Mouse (Mus musculus): ENCODE measurements around the gene Fth1.
"Not testable (repeated sequence)": the region's sequence is repeated elsewhere in the genome, so short reads cannot be mapped to it uniquely, and the experiment has no call there.

The Fth1 gene

DNA sequence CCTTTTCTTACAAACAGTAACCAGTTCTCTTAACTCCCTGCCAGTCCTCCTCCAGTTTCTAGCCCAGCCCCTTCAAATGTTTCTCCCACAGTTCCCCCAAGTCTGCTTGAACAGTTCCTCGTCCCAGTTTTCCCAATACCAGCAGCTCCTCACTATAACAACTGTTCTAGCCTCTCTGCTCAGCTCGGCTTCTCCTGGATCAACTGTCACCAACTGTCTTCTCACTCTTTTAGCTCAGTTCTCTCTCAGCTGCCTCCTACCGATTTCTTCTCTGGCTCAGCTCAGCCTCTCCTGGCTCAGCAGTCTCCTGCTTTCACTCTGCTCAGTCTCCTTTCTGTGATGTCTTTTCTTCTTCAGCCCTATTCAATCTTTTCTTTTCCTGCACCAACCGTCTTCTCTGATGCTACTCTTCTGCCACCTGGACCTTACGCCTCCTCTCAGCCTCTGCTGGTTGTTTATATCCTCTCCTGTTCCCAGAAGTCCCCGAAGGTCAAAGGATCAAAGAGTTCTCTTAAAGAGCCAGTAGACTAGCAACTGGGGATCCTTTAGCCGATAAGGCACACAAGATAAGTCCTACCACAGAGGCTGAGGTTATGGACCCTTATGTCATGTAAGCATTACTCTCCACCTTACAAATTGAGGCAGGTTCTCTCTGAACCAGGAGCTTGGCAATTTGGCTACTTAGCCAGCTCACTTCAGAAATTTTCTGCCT, 16.0 kb upstream of the Fth1 start:
- no peak for DNase-seq

DNA sequence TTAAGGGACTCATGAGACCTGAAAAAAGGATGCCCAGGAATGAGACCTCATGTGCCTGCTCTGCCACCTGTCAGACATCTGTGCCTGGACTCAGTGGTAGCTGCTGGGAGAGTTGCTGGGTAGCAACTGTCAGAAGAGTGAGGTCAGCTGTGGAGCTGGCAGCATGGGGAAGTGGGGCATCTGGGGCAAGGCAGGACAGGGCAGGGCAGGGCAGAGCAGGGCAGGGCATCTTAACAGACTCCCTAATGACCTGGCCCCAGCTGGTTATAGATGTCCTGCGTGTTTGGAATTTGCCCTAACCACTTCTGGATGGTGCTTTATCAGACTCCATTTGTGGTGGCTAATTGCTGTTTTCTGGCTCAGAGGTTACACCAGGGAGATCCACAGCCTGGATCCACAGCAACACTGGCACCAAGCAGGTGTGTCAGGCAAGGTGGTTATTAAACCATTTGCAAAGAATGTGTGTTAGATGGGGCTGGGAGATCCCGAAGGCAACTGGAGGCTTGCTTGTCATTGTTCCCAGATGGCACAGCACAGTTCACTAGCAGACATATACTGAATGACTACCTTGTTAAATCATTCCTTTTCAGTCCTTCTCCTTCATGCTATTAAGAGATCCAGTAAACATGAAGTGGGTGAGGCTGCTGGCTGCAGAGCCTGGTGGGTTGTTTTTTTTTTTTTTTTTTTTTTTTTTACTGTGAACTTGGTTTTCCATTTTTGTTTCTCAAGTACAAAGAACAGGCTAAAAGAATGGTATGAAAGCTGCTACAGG, 14.1 kb upstream of the Fth1 start:
- no peak for DNase-seq

DNA sequence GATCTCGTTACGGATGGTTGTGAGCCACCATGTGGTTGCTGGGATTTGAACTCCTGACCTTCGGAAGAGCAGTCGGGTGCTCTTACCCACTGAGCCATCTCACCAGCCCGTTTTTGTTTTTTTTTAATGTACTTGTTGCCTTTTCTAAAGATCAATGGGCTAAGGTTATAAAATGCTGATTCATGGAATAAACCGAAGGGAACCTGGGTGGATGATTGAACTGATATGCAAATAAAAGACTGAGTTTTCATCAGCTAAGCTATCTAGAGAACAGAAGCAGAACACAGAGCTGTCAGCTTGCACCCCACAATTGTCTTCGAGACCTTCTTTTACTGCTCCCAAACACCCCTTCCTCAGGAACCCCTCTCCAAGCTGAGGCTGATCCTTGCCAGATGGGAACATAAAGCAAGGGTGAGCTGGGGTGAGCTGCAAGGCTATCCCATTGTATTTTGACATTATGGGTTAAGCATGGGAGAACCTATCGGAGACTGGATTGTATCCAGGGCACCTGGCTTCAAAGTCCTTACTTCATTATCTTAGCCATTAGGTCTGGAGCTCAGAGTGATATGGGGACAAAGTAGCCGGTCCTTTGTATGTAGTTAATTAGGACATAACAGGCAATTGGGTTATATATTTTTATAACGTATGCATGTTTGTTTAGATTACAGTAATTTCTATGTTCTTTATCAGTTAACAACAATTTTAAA, 12.2 kb upstream of the Fth1 start:
- DNase-seq = no peak

DNA sequence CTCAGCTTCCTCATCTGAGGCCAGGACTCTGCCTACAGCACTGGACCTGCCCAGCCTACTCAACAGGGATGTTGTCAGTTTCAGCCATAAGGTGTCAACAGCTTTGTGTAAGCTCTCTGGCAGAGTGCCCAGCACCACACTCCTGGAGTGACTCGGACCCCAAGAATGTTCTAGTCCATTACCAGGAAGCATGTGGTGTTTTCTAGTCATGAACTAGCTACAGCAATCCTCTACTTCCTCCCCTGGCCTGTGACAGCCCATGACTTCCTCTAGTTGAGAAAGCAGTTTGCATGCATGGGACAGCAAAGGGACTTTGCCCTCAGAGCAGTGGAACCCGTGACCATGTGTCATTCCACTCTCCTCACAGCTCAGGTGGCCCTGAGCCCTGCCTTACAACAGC, 5.5 kb upstream of the Fth1 start:
- DNase-seq = not testable (repeated sequence)

DNA sequence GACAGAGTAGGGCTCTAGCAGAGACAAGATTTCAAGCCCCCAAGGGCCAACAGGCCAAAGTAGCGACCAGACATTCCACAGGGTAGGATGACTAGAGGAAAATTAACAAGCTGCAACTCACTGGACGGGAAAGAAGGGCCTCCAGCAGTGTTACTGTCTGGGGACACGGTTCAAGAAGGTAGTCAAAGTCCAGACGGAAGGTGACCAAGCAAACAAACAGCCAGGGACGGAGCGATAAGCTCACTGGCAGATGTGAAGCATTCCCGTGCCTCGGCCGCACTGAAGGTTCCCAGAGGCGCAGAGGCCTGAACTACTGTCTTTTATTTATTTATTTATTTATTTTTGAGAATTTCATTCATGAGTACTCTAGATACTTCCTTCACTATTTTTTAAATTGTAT, 3.3 kb upstream of the Fth1 start:
- DNase-seq = no peak

DNA sequence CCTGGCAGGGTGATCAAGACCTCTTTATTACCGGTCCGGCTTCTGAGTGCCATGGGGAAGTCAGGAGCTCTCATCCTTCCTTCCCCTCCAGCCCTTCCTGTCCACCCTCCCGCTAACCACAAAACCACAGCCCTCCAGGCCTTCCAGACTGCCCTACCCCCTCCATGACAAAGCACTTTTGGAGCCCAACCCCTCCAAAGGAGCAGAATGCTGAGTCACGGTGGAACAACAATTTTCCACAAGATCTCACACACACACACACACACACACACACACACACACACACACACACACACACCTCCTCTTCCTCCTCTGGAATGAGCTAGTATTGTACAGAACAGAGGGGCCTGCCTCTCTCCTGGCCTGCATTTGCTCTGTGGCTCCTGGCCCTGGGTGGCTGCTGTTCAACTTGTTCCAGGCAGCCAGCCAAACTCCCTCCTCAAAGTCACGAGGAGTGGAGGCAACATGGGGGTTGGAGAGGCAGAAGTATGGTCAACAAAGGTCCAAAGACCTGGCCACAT, 1.9 kb upstream of the Fth1 start:
- DNase-seq = no peak

DNA sequence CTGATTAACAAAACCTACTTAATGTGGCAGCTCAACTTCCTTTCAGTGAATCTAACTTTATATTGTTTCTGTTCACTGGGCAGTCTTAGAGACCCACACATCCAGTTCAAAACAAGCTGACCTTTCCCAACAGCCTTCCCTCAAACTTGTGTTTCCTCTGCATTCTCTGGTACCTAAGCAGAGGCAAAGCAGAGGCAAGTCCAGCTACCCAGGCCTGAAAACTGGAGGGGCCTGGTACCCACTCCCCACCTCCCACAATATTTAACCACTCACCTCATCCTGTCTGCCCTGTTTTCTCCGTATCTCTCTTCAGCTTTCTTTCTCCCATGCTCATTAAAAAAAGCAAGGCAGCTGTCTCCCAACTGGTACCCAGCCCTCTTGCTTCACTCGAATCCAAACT, 1.2 kb upstream of the Fth1 start:
- no peak for DNase-seq

DNA sequence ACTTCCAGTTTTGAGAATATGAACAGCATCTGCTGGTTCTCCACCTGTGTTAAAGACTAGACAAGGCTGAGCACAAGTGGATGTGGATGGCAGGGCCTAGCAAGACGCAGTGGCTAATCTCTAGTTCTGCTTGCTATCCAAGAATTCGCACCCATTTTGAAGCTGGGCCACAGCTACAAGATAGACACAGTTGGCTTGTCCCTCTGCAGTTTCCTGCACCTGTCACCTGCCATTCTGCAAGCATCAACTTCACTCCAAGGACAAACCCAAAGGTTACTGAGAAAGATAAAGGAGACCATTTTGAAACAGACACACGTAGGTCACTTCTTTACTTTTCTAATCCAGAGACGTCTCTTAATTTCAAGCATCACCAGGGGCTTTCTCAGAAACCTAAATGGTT, 1.2 kb downstream of the Fth1 start:
- DNase-seq = no peak

DNA sequence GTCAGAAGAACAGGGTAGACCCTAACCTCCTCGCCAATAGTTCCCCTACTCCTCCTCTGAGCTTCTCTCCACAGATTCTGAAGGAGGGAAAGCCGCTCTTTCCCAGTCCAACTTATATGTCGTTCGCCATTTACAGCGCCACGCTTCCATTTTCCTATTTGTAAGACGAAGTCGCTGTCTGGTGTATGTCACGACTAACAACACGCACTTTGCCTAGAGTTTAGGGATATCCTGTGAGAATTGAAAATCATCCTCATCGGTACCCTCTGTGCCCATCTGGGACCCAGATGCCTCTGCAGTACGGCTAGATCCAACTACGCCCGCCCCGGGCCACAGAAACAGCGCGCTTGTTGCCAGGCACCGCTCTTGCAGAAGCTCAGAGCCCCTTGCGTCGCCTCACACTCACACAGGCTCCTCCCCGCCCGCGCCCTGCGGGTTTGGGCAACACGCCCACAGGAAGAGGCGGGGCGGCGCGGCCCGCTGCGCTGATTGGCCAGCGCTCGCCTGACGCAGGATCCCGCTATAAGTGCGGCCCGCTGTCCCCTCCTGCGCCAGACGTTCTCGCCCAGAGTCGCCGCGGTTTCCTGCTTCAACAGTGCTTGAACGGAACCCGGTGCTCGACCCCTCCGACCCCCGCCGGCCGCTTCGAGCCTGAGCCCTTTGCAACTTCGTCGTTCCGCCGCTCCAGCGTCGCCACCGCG, 1.9 kb downstream of the Fth1 start:
- peak; percentile 98 for DNase-seq

DNA sequence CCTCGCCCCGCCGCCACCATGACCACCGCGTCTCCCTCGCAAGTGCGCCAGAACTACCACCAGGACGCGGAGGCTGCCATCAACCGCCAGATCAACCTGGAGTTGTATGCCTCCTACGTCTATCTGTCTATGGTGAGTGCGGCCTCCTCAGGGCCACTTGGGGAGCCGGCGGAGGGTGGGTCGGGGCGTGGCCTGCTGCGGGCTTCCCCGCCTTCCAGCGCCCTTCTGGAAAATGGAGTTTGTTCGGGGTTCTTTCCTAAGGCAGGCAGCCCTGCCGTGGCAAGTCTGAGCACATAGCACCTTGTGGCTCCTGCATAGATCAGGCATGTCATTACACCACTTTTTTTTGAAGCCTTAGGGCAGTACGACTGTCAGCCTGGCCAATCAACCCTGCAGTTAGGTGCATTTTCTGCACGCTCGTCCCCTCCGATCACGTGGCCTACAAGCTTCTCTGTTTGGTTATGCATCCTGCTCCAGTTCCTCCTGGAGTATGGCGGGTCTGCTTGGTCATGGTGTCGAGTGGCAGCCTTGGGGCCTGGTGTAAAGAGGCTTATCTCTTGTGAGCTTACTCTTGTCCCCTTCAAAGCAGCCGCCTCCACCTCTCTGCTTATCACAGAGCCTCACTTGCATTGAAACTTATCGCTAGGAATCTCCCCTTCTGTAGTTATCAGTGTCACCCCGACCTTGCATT, 2.6 kb downstream of the Fth1 start:
- DNase-seq = peak; percentile 81

DNA sequence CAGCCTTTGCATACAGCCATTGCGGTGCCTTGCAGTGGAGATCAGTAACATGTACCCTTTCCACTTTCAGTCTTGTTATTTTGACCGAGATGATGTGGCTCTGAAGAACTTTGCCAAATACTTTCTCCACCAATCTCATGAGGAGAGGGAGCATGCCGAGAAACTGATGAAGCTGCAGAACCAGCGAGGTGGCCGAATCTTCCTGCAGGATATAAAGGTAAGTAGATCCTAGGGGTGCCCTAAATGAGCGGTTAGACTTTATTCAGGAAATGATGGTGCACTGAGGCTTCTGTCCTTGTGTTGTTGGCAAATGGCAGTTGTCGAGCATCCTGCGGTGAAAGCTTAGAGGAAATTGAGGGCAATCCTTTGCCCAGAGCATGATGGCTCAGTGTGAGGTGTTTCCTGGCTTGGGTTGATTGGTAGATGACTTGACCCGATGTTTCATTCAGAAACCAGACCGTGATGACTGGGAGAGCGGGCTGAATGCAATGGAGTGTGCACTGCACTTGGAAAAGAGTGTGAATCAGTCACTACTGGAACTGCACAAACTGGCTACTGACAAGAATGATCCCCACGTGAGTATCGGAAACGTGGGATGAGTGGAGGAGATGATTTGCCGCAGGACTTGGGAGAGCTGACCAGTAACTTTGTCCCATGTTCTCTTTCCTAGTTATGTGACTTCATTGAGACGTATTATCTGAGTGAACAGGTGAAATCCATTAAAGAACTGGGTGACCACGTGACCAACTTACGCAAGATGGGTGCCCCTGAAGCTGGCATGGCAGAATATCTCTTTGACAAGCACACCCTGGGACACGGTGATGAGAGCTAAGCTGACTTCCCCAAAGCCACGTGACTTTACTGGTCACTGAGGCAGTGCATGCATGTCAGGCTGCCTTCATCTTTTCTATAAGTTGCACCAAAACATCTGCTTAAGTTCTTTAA, 4.0 kb downstream of the Fth1 start:
- DNase-seq = no peak

DNA sequence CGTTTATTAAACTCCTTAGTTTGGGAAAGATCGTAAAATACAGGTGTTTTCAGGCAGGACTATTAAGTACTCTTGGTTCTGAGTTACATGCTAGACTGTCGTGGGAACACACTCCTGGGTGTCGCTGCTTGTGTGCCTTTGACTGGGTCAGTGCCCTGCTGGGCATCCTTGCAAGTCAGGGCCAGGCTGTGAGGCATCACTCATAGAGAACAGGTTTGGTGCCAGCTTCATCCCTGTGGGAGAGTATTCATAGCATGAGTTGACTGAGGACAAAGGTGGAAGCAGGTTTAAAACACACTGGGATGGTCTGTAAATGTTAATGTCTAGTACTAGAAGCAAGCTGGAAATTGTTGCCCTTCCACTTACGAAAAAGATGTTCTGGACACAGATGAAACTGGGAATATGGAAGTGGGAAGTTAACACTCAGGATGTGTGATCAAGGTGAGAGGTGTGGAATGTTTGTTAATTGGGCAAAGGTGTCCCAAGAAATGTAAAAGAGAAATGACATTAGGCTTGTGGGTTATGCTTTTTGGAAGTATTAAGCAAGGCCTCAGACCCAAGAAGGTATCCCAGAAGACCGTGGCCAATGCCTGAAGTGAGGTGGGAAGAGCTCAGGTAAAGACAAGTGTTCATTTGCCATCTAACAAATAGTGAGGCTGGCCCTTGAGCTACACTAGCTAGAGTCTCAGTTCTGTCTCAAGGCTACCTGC, 4.9 kb downstream of the Fth1 start:
- no peak for DNase-seq

DNA sequence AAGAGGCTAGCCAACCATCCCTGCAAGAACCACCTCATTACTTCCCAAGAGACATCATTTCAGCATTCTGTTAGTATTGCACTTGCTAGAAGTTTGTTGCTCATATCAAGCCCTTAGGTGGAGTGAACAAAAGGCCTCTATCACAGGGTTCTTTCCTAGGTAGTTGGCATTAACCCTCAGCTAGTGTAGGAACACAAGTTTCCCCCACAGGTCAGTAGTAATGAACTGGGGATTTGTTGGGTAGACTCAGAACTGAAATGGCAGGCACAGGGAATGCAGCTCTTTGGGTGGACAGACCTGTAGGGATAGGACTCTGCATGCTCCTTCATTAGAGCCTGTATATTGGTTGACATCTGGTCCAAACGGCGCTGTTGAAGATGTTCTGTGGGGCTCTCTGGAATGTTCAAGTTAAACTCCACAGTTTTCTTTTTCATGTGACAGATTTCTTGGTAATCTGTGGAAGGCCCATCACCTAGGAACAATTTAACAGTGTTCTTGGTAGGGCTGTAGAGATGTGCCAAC, 5.6 kb downstream of the Fth1 start:
- DNase-seq = no peak

DNA sequence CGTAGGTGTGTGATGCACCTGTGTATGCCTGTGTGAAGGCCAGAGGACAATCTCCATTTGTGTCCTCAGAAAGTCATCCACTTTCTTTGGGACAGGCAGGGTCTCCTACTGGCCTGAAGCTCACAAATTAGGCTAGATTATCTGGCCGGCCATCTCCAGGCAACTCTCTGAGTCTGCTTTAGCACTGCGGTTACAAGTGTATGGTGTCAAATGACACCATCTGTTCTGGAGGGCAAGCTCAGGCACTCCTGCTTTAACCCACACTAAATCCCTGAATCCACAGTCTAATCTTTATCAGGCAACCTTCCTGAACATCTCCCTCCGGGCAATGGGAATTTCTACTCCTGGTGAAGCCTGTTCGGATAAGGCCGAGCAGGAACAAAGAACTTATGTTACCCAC, 6.8 kb downstream of the Fth1 start:
- DNase-seq = no peak

DNA sequence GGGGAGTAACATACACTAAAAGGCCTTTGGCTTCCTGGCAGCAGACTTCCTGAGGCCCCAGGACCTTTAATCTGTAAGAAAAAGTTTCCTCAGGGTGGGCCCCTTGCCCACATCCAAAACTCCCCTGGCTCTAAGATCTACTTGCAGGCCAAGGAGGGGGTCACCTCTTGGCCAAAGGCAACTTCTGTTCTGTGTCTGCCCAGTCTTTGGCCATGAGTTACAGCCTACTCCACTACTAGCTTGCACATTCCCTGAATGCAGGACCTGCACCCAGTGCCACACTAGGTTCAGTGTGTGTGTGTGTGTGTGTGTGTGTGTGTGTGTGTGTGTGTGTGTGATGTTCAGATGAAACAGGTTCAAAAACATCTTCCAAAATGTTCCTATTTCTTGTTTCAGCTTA, 7.2 kb downstream of the Fth1 start:
- DNase-seq = no peak

DNA sequence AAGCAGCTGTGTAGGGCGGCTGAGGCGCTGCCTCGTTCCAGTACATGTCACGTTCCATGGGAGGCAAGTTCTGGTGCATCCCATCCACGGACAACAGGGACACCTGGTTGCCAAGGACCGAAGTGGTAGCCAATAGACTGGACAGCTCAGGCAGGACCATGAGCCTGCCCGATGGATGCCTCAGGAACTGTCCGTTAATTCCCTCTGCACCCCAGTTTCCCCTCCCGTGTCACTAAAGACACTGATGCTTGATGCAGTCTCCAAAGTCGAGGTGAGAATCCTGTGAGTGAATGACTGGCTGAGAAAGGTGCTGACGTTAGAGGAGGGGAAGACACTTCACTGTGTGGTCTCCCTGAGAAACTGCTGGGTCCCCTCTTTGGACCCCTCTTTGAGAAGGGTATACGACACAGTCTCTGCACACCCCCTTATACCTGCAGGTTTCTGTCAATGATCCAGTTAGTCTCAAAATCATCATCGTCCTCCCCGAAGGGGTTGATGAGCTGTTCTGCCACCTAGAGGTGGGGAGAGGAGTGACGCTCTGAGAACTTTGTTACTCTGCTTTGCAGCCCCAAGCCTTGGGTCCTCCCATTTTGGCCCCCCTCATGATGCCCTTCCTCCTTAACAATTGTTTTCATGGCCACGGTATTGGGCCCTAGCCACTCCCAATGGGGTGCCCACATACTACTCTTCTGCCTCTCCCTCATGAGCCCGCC, 8.9 kb downstream of the Fth1 start:
- DNase-seq = peak; percentile 46

DNA sequence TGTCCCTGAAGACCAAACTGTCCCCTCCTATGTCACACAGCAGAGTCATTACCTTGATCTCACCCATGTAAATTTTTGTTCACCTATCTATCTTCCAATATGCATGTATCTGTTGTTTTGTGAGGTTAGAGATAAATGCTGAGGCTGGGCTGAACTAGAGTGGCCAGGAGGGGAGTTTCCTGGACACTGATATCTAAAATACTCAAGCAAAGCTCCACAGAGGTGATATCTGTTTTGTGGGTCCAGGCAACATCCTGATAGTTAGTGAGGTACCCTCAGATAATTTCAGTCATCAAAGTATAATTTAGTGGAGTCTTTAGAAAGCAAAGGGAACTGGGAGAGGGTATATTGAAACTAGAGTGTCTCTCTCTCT, 9.5 kb downstream of the Fth1 start:
- DNase-seq = no peak

DNA sequence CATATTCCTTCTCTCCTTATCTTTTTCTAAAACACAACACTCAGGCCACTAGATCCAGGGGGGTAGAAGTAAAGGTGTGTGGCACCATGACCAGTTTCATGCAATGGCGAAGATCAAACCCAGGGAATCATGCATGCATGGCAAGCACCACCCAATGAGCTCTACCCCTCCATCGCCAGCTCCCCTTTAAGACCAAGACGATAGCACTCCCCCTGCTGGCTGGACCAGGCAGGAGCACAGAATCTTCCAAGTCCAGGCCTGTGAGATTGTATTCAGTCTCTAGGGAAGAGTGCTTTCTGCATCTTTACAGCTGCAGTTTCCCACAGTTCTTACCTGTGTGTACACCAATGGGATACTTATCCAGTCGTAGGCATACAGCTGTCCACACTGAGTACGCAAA, 10.9 kb downstream of the Fth1 start:
- DNase-seq = peak; percentile 92

DNA sequence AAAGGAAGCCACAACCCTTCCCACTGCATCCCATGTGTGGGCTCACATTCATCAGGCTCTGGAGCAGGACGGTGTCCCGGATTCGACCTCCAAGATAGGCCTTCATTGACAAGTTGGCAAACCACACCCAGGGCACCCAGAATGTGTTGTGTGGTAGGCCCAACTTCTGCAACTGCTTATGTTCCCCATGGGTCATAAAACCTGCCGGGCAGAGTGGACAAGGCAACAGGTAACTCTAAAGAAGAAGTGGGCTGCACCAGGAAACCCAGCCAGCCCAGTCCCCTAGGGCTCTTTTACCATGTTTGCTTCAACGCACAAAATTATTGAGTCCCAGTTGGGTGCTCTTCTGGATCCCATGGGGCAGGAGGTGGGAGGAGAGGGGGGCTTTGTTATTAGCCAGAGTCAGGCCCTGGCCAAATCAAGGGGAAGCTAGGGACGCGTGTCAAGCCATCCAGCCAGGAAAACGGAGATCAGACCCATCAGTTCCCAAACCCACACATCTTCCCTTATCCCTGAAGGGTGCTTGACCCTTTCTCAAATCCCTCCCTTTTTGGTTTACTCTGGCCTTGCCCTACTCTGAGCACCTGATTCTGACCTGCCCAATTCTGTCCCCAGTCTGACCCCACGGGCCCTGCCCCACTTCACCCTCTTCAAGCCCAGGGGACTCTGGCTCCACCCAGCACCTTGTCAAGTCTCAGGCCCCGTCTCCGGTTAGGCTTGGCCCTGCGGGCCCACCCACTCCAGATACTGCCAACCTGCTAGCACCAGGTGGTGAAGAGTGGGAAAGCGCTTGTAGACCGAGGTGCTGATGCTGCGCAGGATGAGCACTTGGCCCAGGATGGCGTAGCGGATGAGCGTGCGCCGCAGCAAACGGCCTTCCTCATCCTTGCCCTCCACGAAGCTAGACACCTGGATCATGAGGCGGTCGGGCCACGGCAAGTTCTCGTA, 11.9 kb downstream of the Fth1 start:
- no peak for DNase-seq

Measured in thymus, postnatal 4 days (tissue).